Mouse (Mus musculus) urinary bladder, postnatal 25 days (tissue): ENCODE results near the gene Trit1.
"Not testable (repeated sequence)": the region's sequence is repeated elsewhere in the genome, so short reads cannot be mapped to it uniquely, and the experiment has no call there.

Source experiments
- DNase-seq: peaks from one replicate; pipeline ENCODE4 v3.0.0; 2022; ENCODE audit warnings: low spot score

The Trit1 gene

DNA sequence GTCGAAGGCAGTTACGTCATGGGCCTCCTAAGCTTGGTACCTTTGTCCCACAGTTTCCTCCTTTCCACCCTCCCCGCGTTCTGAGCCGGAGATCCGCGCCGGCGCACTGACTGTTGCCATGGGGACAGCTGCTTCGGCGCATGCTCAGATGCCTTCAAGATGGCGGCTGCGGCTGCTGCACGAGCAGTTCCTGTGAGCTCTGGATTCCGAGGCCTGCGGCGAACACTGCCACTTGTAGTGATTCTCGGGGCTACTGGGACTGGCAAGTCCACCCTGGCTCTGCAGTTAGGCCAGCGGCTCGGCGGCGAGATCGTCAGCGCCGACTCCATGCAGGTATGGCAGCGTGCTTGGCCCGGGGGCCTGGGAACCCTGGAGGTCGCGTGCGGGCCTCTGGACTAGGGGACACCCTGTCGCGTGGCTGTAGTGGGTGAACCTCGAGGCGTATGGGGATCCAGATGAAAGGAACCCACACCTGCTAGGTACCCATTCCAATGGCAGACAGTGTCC lies at the start of gene Trit1:
Gene Trit1 (plus strand): TSS at position 147 of the 507 bp plus-strand sequence.
- peak; percentile 94 for DNase-seq

DNA sequence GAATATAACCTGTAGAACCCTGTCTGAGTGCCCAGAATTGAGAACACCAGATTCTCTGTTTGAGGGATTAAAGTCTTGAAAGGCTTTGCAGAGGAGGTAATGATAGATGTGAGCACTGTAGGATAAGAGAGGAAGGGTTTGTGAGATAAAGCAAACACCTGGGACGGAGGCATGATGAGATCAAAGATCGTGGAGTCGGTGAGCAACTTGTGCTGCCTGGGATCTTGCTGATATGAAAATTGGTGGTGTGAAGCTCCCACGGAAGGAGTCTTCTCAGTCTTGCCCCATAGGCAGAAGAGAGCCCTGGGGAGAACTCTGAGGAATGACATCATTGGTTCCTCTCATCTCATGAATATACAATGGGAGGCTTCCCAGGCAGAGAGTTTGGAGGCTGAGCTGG lies 48.3 kb upstream of the Trit1 start:
- DNase-seq = no peak

GRCm38 (mm10) chr4:122971191-122971590 lies 45.2 kb upstream of the Trit1 start:
- DNase-seq = no peak

GRCm38 (mm10) chr4:122971646-122972045 lies 44.8 kb upstream of the Trit1 start:
- no peak for DNase-seq

- DNase-seq = no peak
Measured at GRCm38 (mm10) chr4:122972056-122972455, 44.3 kb upstream of the Trit1 start.

DNA sequence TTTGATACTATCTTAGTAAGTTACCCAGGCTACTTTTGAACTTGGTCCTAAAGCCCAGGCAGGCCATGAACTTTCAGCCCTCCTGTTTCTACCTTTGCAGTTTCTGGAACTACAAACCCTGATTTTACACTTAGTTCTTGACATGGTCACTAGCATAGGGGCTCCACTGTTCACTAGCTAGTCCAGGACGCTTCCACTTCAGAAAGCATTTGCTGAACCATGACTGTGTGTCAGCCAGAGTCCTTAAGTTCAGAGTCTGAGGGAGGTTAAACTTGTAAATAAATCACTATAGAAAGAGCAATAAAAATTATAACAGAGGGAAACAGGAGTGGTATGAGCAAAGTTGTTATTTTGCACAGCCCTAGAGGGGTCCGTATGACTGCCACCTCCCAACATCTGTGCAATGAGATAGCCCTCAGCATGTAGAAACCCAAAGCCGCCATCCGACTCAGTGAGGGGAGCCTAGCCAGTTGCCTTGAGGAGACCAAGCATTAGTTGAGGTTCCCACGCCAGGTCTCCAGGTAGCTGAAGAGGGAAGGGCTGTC lies 41.3 kb upstream of the Trit1 start:
- DNase-seq = no peak

DNA sequence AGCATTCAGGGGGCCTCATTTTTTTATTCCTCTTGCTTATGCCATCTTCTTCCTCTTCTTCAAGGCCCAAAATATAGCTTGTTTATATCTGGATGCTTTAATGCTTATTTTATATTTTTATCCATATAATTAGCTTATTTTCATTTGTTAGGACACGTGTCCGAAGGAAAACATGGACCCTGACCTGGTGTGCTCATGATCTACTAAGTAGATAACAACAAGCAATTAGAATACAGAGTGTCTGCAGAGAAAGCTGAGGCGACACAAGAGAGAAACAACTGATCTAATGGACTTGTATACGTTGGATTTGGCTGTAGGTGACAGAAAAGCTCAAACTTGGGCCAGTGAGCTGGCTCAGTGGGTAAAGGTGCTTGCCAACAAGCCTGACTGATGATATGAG lies 39.5 kb upstream of the Trit1 start:
- no peak for DNase-seq

DNA sequence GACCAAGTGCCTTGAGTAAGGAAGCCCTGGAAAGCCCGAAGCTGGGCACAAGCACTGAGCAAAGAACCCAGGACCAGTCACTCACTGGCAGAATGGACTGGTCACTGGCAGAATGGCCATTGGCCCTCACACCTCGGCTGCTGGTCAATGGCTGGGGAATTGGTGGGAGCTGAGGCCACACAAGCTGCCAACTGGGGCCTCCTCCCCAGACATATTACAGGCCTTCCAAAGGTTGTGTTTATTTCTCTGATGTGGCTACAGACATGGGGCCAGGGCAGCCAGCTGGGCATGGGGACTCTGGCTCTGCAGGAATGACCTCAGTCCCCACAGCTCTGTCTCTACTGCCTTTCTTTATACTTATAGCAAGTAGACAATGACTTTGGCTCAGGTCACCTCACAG lies 37.5 kb upstream of the Trit1 start:
- DNase-seq = no peak

- no peak for DNase-seq
Measured at GRCm38 (mm10) chr4:122979826-122980225, 36.6 kb upstream of the Trit1 start.

GRCm38 (mm10) chr4:122980684-122981083 lies 35.7 kb upstream of the Trit1 start:
- DNase-seq = no peak

- no peak for DNase-seq
Measured at GRCm38 (mm10) chr4:122981238-122981637, 35.2 kb upstream of the Trit1 start.

- DNase-seq = no peak
Measured at GRCm38 (mm10) chr4:122981930-122982329, 34.5 kb upstream of the Trit1 start.

DNA sequence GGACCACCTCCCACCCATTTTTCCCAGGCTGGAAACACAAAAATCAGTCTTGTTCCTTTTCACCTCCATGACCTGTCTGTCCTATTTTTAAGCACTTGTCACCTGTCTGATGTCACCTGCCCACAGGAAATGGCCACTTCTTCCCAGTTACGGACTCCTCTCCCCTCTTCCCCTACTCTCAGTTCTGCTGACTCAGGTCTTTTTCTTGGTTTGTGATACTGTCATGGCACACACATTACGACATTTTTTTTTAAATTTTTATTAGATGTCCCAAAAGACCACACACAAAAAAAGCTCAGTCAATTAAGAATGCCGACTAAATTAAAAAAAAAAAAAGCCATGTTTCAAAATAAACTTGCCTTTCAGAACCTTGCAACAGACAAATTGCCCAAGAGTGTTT lies 33.9 kb upstream of the Trit1 start:
- DNase-seq = no peak

- DNase-seq = no peak
Measured at GRCm38 (mm10) chr4:122983486-122984261, 32.7 kb upstream of the Trit1 start.

DNA sequence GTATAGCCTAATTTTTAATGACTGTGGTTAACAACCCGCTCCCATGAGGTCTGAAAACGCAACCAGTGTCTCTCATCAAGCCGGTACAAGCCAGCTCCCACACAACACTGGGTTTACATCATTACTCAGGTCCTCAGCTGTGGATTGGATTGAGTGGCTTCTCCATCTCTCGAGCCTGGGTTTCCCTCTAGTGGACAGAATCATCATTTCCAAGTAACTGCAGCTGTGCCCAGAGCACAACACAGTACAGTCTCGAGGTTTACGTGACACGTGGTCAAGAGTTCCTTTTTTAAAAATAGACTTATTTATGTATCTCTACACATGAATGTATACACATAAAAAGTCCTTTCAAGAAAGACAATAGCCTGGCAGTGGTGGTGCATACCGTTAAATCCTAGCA lies 31.3 kb upstream of the Trit1 start:
- DNase-seq = no peak

DNA sequence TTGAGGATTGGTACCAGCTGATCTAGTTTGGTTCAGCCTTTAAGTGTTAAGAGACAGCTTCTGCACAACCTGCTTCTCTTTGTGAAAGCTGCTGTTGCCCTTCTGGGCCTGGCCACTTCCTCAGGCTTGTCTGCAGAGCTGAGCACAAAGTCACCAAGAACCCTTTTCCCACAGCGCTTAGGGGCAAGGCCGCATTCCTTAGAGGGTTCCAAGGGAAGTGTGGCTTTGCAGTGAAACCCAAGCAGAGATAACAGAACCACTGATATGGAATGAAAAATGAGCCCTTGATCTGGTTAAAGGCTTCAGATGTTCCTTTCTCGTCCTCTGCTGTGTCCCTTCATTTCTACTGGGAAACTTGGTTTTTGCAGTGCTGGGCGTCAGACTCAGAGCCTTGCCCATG lies 29.0 kb upstream of the Trit1 start:
- no peak for DNase-seq

DNA sequence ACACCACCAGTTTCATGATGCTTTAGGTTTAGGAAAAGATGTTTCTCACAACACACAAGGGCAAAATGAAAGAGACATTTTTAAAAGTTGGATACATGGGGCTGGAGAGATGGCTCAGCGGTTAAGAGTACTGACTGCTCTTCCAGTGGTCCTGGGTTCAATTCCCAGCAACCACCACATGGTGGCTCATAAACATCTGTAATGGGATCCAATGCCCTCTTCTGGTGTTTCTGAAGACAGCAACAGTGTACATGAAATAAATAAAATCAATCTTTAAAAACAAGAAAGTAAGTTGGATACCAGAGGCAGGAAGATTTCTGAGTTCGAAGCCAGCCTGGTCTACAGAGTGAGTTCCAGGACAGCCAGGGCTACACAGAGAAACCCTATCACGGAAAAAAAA lies 28.4 kb upstream of the Trit1 start:
- DNase-seq = not testable (repeated sequence)

- no peak for DNase-seq
Measured at GRCm38 (mm10) chr4:122991177-122991576, 25.2 kb upstream of the Trit1 start.

GRCm38 (mm10) chr4:122992276-122992675 lies 24.1 kb upstream of the Trit1 start:
- DNase-seq = no peak

DNA sequence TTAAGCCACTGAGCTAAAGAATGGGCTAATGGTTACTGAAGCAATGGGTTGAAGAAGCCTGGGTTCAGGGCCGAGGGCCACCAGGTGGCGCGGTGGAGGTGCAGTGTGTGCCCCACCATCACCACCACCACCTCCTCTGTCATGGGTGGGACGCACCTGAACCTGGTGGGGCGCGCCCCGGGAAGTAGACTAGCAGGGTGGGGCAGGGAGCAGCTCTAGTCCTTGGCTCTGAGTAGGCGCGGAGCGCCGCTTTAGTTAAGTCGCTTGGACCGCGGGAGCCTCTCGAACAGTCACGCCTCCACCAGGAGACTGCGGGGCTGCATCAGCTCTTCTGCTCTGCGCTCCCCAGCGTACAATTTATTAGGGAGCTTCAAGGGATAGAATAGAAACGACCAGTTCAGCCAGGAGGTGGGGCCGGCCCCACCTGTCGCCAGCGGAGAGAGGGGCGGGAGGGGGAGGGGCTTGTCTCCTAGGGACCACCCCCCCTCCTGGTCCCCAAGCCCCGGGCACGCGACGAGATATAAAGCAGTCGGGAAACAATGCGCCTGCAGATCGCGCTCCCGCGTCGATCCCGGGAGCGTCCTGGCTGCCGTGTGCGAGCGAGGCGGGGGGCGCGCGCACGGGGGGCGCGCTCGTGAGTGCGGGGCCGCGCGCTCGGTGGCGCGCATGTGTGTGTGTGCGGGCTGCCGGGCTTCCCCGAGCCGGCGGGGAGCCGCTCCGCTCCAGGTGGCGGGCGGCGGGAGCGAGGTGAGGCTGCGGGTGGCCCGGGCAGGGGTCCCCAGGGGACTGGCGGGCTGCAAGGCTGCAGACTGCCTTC lies 20.8 kb upstream of the Trit1 start, which contains the start of gene Mycl:
Gene Mycl (plus strand): TSS at position 249 of the 817 bp plus-strand sequence.
- DNase-seq = peak; percentile 87

DNA sequence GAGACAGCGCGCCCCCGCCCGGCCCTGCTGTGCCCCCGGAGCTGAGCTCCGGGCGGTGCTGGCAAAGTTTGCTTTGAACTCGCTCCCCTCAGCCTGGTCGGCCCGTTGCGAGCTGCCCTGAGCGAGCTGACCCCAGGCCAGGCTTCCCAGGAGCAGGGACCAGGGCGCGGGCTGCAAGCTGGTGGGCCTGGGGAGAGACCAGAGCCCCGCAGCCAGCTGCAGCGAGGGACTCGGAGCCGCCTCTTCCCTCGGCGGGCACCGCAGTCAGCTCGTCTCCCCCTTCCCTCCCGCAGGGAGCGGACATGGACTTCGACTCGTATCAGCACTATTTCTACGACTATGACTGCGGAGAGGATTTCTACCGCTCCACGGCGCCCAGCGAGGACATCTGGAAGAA lies 20.2 kb upstream of the Trit1 start:
- no peak for DNase-seq

GRCm38 (mm10) chr4:122996618-122997381 lies 19.6 kb upstream of the Trit1 start:
- no peak for DNase-seq
